Mouse (Mus musculus) kidney, adult 2 months (tissue): ENCODE measurements around the gene Kap. TPM values are rescaled to one million over a fixed set of nuclear protein-coding genes. Genes with fewer than 3 reads are reported as not detected.
"Not testable (repeated sequence)": the region's sequence is repeated elsewhere in the genome, so short reads cannot be mapped to it uniquely, and the experiment has no call there.

Experiments
- DNase-seq: peaks from one replicate; pipeline ENCODE4 v3.0.0; 2021
- H3K27ac ChIP-seq: fragments of 200-500 bp; 2 replicates; pipeline ENCODE4 v1.5.1; 2012; ENCODE audit warnings: low read depth, low read length, control low read depth, inconsistent platforms; ENCODE audit not compliant: insufficient read depth
- H3K27me3 ChIP-seq: fragments of 200-500 bp; replicated peaks from 2 replicates; pipeline ENCODE4 v1.6.1; 2012; ENCODE audit warnings: mild to moderate bottlenecking, moderate library complexity, low read length, inconsistent platforms; ENCODE audit not compliant: control insufficient read depth, insufficient read depth
- H3K36me3 ChIP-seq: fragments of 200-500 bp; 2 replicates; pipeline ENCODE4 v1.6.1; 2012; ENCODE audit warnings: mild to moderate bottlenecking, moderate library complexity, low read length, inconsistent platforms; ENCODE audit not compliant: control insufficient read depth, insufficient read depth
- H3K4me1 ChIP-seq: fragments of 200-500 bp; 2 replicates; pipeline ENCODE4 v1.6.1; 2011; ENCODE audit warnings: low read length; ENCODE audit not compliant: control insufficient read depth, insufficient read depth
- H3K4me3 ChIP-seq: fragments of 200-500 bp; 2 replicates; pipeline ENCODE4 v1.5.1; 2011; ENCODE audit warnings: mild to moderate bottlenecking, low read depth, low read length, control low read depth; ENCODE audit not compliant: insufficient read depth
- CTCF ChIP-seq: fragments of 200-500 bp; conservative IDR thresholded peaks from 2 replicates; pipeline ENCODE4 v1.5.1; 2011; ENCODE audit warnings: low read depth, mild to moderate bottlenecking, control low read depth, low read length, moderate library complexity, mixed read lengths; ENCODE audit not compliant: insufficient read depth, insufficient read length
- POLR2A ChIP-seq: fragments of 200-500 bp; IDR thresholded peaks from one replicate; pipeline ENCODE4 v1.6.1; 2011; ENCODE audit warnings: low read depth, low read length, control low read depth
- WGBS: fragments of 180-500 bp; shearing (Covaris S2); methylation state at CpG from one replicate; pipeline ENCODE4 v1.1.7; 2018; 5-methylcytosine and 5-hydroxymethylcytosine counted together
- polyA plus RNA-seq: library from polyadenylated mRNA; depleted of rRNA; stranded (reverse); fragments of >200 nt; gene quantifications from 2 replicates; pipeline ENCODE4 v1.2.3, GENCODE M21; 2012; rRNA removed

The Kap gene
- polyA plus RNA-seq, 1 experiment, result 7,570 TPM

DNA sequence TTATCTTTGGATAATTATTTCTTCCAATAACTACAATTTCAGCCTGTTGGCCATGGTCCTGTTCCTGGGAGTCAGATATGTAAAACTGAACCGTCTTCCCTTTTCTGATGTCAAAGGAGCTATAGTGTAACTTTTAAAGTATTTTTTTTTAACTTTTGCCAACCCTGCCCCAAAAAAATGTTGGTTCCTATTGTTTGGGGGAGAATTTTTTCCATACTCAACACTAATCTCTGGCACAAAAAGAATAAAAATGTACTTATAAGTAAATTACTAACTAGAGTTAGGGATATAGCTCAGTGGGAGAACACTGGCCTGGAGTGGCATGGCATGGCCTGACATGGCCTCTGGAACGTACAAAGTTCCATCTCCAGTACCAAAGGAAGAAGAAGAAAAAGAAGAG is 2.3 kb upstream of the Kap start:
- Histone ChIP-seq H3K27ac (no peak overlapping the region), H3K36me3 (peaks cover 9% of the 10 kb centered on the region; the same call in 1 of the 2 replicates), H3K4me3 (no peak overlapping the region), H3K4me1 (peaks cover 7% of the 10 kb centered on the region; the same call in 1 of the 2 replicates), H3K27me3 (no peaks in the 10 kb centered on the region)
- WGBS, result 62% methylated on average over 2 of the region's 2 CpGs
- TF ChIP-seq CTCF, result no peak
- TF ChIP-seq POLR2A, result no peak
- DNase-seq, result peak; percentile 61

DNA sequence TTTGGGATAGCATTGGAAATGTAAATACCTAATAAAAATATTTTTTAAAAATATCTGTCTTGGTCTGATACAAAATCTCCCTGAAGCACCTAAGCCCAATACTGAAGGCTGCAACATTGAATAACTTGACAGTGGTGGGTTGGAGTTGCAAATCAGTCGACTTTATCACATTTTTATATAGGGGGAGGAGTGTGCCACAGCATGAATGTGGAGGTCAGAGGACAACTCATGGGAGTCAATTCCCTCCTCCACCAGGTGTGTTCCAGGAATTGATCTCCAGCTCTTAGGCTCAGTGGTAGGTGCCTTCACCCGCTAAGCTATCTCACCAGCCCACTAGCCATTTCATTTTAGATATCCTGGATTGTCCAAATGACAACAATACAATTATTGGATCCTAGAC is 4.2 kb downstream of the Kap start:
- H3K4me1 ChIP-seq, result 0 out of 2 replicates have a peak, but pooled peaks cover 3% of the 10 kb centered on the region
- WGBS, result 58% methylated on average over 2 of the region's 2 CpGs
- H3K36me3 ChIP-seq, result peaks cover 11% of the 10 kb centered on the region; the same call in 1 of the 2 replicates
- H3K27ac ChIP-seq, result peak overlapping the region; percentile 71
- peak; percentile 67 for DNase-seq
- H3K4me3 ChIP-seq, result peak overlapping the region; percentile 24; the same call in 1 of the 2 replicates
- H3K27me3 ChIP-seq, result no peaks in the 10 kb centered on the region
- no peak for TF ChIP-seq POLR2A
- TF ChIP-seq CTCF, result no peak

DNA sequence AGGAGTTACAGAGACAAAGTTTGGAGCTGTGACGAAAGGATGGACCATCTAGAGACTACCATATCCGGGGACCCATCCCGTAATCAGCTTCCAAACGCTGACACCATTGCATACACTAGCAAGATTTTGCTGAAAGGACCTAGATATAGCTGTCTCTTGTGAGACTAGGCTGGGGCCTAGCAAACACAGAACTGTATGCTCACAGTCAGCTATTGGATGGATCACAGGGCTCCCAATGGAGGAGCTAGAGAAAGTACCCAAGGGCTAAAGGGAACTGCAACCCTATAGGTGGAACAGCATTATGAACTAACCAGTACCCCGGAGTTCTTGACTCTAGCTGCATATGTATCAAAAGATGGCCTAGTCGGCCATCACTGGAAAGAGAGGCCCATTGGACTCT is 4.7 kb downstream of the Kap start:
- peak; percentile 67 for DNase-seq
- not testable (repeated sequence) for H3K4me1 ChIP-seq, H3K27me3 ChIP-seq, H3K4me3 ChIP-seq, H3K27ac ChIP-seq
- peaks cover 11% of the 10 kb centered on the region; the same call in 1 of the 2 replicates for H3K36me3 ChIP-seq
- whole genome bisulfite sequencing, result 72% methylated on average over 6 of the region's 6 CpGs

DNA sequence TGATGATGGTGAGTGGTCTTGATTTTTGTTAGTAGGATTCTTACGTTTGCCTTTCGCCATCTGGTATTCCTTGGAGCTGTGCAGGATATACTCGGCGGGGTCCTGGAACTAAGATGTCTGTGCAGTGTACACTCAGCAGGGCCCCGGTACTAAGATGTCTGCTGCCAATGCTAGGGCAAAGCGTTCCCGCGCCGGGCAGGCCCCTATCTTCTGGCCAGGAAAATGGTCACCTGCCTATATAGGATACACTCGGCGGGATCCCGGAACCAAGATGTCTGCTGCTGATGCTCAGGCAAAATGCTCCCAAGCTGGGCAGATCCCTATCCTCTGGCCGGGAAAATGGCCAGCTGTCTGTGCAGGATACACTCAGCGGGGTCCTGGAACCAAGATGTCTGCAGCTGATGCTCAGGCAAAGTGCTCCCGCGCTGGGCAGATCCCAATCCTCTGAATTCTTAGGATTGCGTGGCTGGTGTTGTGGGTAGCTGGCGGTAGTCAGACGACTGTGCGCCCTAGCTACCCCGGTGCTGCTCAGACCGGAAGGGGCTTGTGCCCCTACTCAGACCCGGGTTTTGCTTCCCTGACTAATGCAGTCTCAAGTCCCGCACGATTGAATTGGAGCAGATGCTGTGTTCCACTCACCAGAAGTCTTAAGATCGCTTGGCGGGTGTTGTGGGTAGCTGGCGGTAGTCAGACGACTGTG is 15.1 kb downstream of the Kap start:
- 89% methylated on average over 29 of the region's 29 CpGs for WGBS
- H3K36me3 ChIP-seq, H3K4me3 ChIP-seq, H3K4me1 ChIP-seq, DNase-seq, H3K27me3 ChIP-seq, H3K27ac ChIP-seq: not testable (repeated sequence)

DNA sequence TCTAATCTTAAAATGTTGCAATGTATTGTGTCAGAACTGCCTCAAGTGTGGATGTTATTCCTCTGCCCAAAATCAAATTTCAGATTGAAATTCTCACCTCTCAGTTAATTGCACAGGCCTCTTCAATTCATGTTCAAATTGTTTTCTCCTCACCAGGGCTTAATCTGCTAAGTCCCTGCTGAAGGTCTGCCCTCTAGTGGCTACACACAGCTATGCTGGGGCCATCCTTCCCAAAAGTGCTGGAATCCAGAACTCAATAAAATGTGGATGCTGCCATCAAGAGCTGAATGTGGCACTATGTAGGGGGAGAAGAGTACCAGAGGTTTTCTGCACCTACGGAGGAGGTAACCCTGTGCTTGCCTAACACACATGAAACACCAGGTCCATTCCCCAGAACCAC is 41.2 kb downstream of the Kap start:
- H3K27me3 ChIP-seq, result no peaks in the 10 kb centered on the region
- no peak overlapping the region for H3K4me3 ChIP-seq
- DNase-seq, result peak; percentile 47
- no peaks in the 10 kb centered on the region for H3K36me3 ChIP-seq
- WGBS, result 63% methylated on average over 1 of the region's 1 CpGs
- no peaks in the 10 kb centered on the region for H3K4me1 ChIP-seq
- H3K27ac ChIP-seq, result no peak overlapping the region
- peak; percentile 57 for TF ChIP-seq CTCF
- no peak for TF ChIP-seq POLR2A

Other genes starting within 250 kb of the Kap start
- 16.3 and 22.6 TPM in 2 replicates for gene Etv6, start 181.9 kb upstream of the Kap start, polyA plus RNA-seq